Mouse (Mus musculus): ENCODE results near the gene Anp32b.

The Anp32b gene

GRCm38 (mm10) chr4:46452855-46453719 is 2.4 kb downstream of the Anp32b start:
- no peak for DNase-seq

- no peak for DNase-seq
Observed at GRCm38 (mm10) chr4:46454097-46454864, 3.6 kb downstream of the Anp32b start.

DNA sequence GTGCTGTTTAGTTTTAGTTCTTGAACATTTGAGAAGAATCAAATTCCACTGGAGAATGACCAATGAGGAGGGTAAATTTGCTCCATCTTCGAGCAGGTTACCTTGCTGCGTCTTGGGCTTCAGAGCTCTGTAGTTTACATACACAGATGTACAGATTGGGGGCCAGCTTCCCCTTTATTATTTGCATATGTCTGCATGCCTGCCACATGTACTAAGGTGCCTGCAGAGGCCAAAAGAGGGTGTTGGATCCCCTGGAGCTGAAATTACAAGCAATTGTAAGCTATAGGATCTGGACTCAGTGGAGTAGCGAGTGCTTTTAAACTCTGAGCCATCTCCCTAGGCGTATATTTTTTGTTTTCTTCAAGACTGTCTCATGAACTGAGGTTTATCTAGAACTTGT is 6.1 kb downstream of the Anp32b start:
- no peak for DNase-seq

DNA sequence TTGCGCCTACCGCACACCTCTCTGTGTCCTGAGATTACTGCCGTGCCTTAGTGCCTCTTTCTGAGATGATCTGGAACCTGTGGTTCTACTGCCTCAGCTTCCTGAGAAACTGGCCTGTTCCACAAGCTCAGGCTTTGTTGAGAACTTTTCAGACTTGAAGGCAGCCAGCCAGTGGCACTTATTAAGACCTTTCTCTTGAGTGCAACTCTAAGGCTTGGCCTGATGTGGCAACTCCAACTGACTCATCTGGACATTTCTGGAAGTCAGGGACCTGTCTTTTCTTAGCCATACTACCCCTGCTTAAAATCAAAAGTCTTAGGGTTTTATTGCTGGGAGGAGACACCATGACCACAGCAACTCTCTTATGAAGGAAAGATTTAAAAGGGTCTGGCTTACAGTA is 6.5 kb downstream of the Anp32b start:
- DNase-seq = no peak

DNA sequence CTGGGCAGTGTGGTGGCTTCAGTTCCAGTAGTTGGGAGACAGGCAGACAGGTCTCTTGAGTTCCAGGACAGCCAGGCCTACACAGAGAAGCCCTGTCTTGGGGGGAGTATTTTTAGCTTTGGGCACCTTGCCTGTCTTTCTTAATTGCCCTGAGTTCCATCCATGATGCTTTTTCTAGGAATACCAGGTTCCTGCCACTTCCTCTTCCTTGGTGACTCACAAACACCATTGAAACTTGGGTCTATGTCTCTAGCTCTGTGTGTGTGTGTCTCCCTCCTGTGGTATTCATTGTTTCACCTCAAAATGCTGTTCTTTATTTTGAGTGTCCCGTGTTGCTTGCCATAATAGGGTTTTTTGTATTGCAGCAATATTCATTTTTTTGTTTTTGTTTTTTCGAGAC is 7.7 kb downstream of the Anp32b start:
- DNase-seq = no peak

- no peak for DNase-seq
Observed at GRCm38 (mm10) chr4:46463130-46463830, 12.6 kb downstream of the Anp32b start.

DNA sequence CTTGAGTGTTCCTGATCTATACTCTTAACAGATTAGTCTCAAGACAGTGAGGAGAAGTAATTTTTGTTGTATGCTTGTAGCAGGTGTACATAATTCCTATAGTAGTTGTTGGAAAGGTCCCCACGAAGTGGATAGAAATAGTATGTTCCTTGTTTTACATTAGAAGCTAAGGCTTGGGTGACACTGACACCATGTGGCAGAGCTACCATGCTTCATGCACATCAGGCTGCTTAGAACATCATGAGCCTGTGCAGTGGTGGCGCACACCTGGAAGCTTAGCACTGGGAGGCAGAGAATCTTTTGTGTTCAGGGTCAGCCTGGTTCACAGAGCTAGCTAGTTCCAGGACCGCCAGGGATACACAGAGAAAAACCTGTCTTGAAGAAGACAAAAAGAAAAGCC is 15.0 kb downstream of the Anp32b start:
- no peak for DNase-seq

GRCm38 (mm10) chr4:46475101-46475500 is 24.4 kb downstream of the Anp32b start:
- DNase-seq = no peak

GRCm38 (mm10) chr4:46479081-46479480 is 28.4 kb downstream of the Anp32b start:
- DNase-seq = no peak

- peak; percentile 38 for DNase-seq
Observed at GRCm38 (mm10) chr4:46485696-46486417, 35.2 kb downstream of the Anp32b start.

- no peak for DNase-seq
Observed at GRCm38 (mm10) chr4:46487348-46487747, 36.6 kb downstream of the Anp32b start.

DNA sequence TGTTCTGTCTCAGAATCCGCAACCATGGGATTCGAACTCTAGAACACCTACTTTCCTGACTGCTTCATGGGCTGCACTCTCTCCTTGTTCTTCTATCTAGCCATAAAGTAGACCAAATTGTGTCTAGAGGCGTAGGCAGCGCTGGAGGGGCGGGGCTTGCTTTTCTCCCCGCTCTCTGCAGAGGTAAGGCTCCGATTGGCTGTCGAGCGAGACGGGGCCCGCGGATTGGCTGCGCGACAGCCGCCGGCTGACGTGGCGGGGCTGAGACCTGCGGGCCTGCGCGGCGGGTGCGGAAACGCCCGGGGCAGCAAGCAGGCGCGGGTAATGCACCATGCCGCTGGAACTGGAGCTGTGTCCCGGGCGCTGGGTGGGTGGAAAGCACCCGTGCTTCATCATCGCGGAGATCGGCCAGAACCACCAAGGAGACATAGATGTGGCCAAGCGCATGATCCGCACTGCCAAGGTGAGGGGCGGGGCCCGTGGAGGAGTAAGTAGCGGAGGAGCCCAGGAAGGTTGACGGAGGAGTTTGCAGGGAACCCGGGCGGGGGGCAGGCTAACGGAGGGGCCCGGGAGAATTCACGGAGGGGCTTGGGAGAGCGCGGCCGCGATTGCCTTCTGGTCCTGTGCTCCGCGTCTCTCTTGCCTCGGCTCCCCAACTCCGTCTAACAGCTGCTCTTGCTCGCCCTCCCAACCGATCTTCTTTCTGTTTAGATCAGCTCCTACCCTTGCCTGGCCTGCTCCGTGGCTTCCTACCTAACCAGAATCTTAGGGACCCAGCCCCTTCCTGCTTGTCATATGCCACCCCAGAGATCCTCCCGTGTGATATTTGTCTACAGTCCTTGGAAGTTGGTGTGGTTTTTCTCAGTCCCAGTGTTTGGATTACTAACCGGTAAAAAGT is 38.6 kb downstream of the Anp32b start, which contains the start of gene Nans:
Nans (plus strand) TSS at position 221 of the 898 bp plus-strand sequence.
- peak; percentile 95 for DNase-seq

- no peak for DNase-seq
Observed at GRCm38 (mm10) chr4:46493071-46493470, 42.4 kb downstream of the Anp32b start.

GRCm38 (mm10) chr4:46495543-46495942 is 44.8 kb downstream of the Anp32b start:
- DNase-seq = no peak

- DNase-seq = peak; percentile 35
Observed at GRCm38 (mm10) chr4:46497286-46497892, 46.7 kb downstream of the Anp32b start.

- no peak for DNase-seq
Observed at GRCm38 (mm10) chr4:46498511-46498910, 47.8 kb downstream of the Anp32b start.

GRCm38 (mm10) chr4:46498976-46499375 is 48.3 kb downstream of the Anp32b start:
- DNase-seq = no peak

GRCm38 (mm10) chr4:46502606-46503502 is 52.2 kb downstream of the Anp32b start:
- DNase-seq = no peak

DNA sequence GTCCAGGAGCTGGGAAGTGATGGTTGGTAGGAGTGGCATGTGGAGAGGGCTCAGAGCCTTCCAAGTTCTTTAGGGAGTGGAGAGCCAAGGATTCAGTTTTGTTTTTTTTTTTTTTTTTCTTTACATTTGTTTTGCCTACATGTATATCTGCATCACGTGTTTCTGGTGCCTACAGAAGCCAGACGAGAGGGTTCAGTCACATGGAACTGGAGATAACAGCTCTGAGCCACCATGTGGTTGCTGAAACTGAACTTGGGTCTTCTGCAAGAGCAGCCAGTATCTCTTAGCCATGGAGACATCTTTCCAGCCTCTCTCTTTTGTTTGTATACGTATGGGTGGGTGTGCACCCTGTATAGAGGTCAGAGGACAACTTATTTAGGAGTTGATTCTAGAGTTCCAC is 53.2 kb downstream of the Anp32b start:
- no peak for DNase-seq

Data from right cerebral cortex, postnatal 25 days (tissue).